Mouse (Mus musculus) left cerebral cortex, postnatal 4 days (tissue): ENCODE results near the gene Obscn. TPM values are rescaled to one million over a fixed set of nuclear protein-coding genes. Genes with fewer than 3 reads are reported as not detected.

Source experiments
- DNase-seq: peaks from one replicate; pipeline ENCODE4 v3.0.0-alpha.2; 2022
- intact Hi-C: fragments of 180-260 bp; cut with DNase I; formaldehyde crosslinking; loops from one replicate; pipeline ENCODE4 v1.15.1; 2025
- total RNA-seq, 2 experiments: library from RNA; stranded (reverse); gene quantifications; 2 replicates each; pipeline ENCODE4 v1.2.3; 2021

The Obscn gene
- total RNA-seq, 2 experiments from 2014 or later, result 4.4 to 4.7 TPM

DNA sequence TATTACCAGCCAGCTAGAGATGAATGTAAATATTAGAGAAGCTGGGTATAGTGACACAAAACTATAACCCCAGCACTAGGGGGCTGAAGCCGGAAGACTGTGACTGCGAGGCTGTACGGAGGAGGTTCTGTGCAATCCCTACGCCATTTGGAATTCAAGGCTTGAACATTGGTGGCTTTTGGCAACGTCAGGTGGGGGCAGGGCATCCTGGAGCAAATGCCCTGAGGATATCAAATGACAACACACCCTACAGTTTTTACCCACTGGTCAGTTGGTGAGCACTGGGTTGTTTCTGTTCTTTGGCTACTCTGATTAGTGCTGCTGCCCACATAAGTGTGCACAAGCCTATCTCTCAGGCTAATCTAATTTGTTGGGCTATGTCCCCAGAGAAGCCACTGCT is 6.8 kb upstream of the Obscn start:
- no peak for DNase-seq
- intact Hi-C loops, result no loop called here

DNA sequence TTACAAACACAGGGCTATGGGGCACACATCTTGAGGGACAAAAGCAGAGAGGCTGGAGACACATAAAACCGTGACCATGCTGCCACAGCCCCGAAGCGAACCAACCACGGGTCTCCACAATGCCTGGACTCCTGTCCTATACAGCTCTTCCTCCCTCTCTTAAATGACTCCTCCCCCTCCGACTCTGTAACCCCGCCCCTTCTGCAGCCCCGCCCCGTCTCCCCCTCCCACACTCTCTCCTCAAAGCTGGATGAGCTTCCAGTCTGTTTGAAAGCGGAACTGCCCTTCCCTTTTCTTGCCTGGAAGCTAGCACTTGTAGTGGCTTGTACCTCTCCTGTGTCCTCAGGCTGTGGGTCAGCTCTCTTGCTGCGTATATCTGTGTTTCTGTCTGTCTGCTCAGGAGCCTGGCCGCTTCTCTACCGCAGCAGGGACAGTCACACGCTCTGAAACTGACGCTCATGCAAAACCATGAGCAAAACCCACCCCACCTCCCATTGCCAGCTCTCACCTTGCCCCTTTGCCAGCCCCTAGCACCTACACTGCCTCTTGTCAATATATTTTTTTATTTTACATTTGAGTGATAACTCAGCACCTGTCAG is 5.7 kb upstream of the Obscn start:
- intact Hi-C loops, result no loop called here
- no peak for DNase-seq

DNA sequence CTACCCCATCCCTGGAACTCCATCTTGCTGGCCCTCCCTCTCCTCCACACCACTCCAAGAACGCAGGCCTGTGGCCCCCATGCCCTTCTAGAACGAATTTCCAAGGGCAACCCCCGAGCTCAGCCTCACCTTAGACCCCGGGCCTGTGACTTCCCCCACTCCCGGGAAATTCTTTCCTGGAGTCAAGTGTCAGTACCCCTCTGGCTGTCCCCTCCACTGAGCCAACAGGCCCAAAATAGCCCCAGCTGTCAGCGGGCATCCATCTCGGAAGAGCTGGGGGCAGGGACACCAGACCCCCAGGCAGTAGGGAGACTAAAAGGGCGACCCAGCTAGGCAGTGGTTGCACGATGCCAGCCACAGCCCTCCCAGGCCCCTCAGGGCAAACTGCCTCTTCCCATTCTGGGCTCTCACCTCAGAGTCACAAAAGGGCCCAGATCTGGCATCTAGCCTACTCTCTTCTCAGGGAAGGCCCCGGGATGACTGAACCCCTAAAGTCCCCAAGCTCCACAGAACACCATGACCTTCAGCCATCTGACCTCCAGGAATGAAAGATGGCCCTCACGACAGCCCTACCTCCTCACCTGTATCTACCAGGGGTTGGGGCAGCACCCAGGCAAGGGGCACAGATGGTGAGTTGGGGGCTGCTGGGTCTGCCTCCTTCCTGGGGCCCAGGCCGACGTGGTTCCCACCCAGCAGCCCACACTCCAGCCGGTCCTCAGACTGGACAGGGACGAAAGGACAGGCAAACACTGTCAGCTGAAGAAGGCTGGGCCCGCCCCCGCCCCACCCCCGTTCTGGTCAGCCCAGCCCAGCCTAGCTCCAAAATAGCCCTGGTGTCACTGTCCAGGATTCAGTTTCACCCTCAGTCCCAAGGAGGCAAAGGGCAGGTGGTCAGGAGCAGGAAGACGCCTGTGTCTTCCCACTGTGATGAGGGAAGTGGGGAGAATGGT is 2.6 kb upstream of the Obscn start:
- no peak for DNase-seq
- intact Hi-C loops, result no loop called here

DNA sequence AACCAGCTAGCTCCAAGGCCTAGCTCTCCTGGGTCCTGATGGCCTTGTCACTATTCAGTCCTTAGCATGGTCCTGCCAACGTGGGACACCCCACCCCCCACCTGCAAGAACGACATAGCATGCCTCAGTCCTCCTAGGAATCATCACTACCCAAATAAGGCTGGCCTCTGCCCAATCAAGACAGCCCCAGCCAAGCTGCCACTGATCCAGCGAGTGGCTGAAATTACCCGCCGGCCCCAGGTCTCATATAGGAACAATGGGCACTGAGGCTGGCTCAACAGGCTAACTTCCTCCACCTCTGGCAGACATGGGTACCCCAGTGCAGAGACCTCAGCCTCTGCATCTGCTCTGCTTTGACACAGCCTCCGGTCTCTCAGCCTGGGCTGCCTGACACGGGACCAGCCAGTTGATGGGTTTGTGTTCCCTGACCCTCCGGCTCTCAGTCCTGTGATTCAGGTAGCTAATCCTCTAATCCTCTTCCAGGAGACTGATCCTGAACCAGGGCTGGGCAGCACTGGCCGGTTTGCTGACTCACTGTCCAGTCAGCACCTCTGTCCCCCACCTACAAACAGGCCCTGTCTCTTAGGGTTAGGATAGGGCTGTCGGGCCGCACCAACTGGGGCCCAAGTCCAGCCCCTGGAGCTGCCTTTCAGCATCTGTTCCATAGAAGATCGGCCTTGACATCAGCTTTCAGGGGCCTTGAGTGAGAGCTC is 948 bp upstream of the Obscn start:
- intact Hi-C loops, result no loop called here
- DNase-seq, result no peak

DNA sequence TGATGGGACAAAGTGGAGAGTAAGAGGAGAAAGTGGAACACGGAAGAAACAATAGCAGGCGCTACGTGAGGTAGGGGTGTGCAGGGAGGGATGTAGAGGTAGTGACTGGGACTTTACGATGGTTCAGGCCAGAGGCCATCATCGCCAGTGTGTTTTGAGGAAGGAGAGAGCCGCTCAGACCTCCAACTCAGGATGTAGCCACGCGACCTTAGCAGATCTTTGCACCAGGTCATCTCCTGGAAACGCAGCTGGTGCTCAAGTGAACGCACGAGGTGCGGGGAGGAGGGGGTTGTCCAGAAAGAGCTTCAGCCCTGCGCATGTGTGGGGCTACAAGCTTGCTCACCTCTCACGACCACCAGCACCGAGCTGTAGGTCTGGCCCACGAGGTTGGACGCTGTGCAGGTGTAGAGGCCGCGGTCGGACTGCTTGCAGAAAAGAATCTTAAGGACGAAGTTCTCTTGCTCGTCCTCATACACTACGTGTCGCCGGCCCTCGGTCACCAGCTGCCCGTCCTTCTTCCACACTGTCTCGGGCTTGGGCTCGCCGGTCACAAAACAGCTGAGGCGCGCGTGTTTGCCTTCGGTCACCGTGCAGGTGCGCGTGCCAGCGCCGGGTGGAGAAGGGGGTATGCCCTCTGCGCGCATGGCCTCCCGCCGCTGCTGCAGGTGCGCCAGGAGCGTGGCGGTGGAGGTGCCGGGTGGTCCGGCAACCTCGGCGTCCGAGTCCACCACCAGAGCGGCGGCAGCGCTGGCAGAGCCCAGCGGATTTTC is 966 bp downstream of the Obscn start:
- intact Hi-C loops, result no loop called here
- DNase-seq, result no peak

DNA sequence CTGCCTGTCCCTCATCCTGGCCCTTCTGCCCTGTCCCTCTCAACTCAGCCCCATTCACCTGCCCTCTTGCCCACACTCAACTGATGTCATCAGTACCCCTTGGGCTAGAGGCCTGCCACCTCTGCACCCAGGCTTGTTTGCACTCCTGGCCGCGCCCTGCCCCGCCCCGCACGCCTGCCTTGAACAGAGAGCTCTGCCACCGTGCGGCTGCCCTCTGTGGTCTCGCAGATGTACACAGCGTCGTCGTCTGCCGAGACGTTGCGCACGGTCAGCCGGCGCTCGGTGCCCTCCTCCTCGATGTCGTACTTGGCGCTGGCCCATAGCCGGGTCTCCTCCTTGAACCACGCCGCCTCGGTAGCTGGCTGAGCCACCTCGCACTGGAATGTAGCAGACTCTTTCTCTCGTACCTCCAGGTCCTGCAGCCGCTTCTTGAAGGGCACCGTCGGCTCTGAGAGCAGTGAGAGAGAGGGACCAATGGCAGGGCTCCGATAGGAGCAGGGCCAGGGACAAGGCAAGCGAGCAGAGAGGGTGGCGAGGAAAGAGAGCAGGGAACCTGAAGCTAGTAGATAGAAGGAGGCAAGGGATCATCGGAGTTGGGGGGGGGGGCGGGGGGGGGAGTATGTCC is 1.7 kb downstream of the Obscn start:
- intact Hi-C loops, result no loop called here
- no peak for DNase-seq

DNA sequence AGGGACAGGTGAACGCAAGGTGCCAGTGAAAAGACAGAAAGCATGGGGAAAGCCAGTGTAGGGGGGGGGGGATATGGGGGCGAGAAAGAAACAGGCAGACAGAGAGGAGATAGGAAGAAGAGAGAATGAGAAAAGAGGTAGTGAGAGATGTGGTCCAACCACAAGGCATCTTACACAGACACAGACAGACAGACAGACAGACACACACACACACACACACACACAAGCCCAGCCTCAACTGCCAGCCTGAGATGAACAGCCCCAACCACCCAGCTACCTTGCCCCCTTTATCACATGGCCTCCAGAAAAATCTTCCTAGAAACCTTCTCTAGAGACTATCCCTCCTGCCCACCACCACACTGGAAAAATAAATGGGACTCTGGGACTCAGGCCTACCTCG is 4.1 kb downstream of the Obscn start:
- no peak for DNase-seq
- intact Hi-C loops, result no loop called here

DNA sequence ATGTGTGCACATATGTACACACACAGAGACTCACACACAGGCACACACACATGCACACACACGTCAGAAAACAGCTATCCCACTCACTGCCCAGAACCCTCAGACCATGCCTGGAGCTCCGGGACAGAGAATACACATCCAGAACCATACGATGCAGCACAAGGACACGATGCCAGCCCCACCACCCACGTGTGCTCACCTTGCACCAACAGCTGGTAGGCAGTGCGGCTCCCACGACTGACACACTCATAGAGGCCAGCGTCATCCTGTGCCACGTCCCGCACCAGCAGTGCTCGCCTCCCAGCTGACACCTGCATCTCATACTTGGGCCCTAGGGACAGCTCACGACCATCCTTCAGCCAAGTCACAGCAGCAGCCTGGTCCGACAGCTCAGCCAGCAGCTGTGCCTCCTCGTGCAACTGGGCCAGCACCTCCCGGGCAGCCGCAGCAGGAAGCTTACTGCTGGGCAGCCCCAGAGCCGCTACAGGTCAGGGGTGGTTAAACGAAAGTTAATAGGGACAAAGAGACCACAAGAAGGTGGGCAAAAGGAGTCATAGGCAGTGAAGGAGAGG is 4.8 kb downstream of the Obscn start:
- no peak for DNase-seq
- intact Hi-C loops, result no loop called here

DNA sequence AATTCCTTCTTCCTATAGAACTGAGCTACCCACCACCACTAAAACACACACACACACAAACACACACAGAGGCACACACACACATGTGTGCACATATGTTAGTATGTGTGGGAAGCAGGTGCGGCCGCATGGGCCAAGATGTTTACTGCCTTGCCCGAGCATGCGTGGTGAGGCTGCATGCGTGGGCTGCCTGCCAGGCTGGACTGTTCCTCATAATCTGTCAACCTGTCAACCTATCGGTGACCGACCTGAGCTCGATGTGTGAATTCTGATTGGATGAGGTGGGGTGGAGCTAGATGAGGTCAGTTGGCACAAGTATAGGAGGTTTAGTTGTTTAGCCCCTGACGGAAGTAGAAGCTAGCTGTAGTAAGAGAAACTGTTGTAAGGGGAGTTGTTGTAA is 5.4 kb downstream of the Obscn start:
- peak; percentile 53 for DNase-seq
- intact Hi-C loops, result no loop called here

DNA sequence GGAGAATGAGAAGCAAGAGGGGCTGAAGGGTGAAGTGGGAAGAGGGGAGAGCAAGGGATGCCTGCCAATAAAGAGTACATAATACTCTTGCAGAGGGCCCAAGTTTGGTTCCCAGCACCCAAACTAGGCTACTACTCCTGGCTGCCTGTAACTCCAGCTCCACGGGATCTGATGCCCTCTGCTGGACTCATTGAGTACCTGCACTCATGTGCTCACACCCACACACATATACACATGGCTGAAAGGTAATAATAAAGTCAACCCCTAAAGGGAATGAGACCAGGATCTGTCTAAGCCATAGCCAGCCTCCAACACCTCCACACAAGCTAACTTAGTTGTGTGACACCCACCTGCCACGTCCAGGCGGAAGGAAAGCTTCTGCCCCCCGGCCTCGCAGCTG is 30.3 kb downstream of the Obscn start:
- DNase-seq, result no peak
- intact Hi-C loops, result no loop called here

DNA sequence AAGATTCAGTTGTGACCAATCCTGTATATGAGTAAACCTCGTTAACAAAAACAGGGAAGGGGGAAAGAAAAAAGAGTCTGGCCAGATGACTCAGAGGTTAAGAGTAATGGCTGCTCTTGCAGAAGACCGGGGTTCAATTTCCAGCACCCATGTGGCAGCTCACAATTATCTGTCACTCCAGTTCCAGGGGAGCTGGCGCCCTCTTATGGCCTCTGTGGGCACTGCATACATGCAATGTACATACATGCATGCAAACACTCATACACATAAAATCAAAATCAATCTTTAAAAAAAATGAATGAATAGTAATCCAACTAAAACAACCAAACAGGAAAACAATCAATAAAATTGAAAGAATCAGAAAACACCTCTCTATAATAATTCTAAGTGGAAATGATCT is 33.9 kb downstream of the Obscn start:
- DNase-seq, result no peak
- intact Hi-C loops, result no loop called here

DNA sequence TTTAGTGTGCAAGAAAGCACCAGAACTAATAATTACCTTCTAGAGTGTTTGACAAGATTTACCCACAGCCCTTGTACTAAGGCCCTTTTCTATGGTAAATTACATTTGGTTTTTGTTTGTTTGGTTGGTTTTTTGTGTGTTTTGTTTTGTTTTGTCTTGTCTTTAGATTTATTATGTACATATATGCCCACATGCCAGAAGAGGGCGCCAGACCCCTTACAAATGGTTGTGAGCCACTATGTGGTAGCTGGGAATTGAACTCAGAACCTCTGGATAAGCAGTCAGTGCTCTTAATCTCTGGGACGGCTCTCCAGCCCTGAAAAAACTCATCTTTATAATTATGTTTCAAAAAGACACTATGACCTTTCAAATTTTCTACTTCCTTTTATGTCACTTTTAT is 37.9 kb downstream of the Obscn start:
- peak; percentile 57 for DNase-seq
- intact Hi-C loops, result no loop called here

DNA sequence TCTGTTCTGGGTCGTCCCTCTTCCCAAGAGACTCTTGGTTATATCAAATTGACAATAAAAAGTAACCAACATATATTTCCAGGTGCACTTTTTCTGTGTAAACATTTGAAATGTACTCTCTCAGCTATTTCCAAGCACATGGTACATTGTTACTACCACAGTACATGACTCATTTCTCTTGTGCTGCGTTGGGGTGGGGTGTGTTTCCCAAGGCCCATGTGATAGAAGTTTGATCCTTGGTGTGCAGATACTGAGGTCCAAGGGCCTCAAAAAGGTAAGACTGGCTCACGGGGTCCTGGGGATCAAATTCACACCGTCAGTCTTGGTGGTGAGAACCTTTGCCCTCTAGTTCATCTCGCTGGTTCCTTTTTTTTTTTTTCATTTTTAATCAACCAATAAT is 38.4 kb downstream of the Obscn start:
- DNase-seq, result no peak
- intact Hi-C loops, result no loop called here

DNA sequence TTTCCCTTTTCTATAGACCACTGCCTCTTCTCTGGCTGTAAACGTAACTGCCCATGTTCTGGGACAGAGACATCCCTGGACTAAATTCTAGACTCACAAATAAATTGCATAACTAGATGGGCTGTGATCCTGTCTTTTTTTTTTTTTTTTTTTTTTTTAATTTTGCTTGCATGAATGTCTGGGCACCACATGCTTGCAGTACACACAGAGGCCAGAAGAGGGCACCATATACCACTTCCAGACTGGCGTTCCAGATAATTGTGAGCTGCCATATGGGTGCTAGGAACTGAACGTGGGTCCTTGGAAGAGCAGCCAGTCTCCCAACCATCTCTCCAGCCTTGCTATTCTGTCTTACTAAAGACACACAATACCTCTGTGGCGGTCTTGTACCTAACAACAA is 42.0 kb downstream of the Obscn start:
- intact Hi-C loops, result no loop called here
- no peak for DNase-seq

DNA sequence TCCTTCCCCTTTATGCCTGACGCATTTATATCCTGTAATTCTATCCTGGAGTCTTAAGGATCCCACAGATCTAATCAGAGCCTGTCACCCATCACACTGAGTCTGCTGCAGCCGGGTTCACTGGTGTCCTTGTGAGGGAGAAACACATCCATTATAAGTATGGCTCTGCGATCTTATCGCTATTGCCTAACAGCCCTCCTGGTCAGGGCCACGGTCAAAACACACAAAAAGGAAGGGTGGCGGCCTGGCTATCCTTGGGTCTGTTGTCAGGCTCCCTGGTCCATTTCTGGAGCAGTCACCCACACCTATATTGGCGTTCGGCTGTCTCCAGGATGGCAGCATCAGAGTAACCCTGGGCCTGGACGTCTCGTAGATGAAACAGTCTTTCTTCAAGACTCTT is 48.6 kb downstream of the Obscn start:
- DNase-seq, result no peak
- intact Hi-C loops, result no loop called here

DNA sequence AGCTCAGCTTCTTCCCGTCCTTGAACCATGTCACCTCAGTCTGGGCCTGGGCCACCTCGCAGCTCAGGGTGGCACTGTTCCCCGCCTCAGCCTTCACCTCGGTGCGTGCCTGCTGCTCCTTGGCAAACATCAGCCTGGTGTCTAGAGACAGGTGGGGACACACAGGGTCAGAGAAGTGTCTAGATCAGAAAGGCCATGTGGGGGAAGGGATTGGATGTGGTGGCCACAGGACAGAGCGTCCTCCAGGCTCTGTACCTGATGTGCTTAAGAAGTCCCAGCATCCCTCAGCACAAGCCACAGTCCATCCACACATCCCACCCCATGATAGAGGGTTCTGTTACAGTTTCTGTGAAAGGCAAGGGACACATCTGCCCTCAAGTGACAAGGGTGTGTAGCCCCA is 51.0 kb downstream of the Obscn start:
- DNase-seq, result no peak
- intact Hi-C loops, result no loop called here

DNA sequence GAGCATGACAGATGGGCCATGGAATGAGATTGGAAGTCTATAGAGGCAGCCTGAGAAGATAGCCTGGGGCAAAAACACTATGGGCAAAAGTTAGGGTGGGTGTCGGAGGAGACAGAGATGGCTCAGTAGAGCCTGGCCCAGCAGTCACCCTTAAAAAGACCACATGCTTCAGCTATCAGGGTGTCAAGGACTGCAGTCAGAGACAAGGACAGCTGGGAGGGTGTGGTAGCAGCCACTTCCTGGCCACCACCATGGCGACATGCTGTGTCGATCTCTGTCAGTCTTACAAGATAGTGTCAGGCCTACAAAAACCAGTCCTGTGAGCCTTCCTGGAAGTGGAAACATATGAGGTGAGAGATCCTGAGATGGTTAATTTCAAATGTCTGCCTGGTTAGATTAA is 53.1 kb downstream of the Obscn start:
- intact Hi-C loops, result no loop called here
- DNase-seq, result no peak

DNA sequence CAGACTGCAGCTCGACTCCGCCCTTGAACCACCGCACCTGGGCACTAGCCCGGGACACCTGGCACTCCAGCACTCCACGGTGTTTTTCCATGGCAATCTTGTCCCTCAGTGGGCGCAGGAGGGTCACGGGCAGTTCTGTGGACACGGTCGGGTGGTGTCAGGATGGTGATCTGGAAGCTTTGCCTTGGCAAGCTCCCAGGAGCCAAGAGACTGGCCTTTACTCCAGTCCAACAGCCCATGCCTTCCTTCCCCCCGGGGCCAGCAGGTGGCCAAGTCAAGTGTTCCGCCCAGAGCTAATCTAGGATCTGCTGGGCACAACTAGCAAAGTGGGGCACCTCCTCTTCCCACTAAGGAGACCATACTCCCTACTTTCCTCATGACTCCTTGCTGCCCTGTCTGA is 57.9 kb downstream of the Obscn start:
- intact Hi-C loops, result no loop called here
- no peak for DNase-seq

DNA sequence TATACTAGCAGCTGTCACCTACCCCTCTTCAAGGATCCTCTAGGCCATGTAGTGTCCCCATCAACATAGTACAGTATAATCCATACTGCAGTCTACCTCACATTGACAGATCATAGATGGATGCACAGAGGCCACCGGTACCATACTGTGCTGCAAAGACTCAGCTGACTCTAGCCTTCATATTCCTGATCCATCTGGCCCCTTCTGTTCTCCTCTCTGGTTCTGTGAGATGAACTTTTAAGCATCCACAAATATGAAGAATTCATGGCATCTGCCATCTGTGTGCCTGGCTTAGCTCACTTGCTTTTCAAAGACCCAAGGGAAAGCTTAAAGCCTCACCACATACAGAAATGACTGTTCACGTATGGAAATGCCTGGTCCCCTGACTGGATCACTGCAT is 65.9 kb downstream of the Obscn start:
- intact Hi-C loops, result no loop called here

DNA sequence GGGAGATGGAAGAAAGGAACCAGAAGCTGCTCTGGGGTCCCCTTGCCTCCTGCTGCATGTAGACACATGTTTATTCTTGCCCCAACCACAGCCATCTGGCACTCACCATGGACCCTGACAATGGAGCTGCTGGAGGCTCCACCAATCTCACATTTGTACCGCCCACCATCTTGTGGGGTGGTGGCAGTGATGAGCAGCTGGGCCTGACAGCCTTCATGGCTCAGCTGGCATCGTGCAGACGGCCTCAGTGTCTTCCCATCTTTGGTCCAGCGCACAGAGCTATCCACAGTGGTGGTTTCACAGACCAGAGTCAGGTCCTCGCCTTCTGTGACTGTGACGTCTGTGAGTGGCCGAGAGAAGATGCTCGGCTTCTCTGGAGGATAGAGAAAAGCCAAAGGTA is 67.3 kb downstream of the Obscn start:
- intact Hi-C loops, result no loop called here
- DNase-seq, result peak; percentile 12

More for the DNA sequence above, 65.9 kb downstream of the Obscn start:
- no peak for DNase-seq
